Comparison of ENCODE assay signal across 8 mouse cellular contexts in the genomic region with DNA sequence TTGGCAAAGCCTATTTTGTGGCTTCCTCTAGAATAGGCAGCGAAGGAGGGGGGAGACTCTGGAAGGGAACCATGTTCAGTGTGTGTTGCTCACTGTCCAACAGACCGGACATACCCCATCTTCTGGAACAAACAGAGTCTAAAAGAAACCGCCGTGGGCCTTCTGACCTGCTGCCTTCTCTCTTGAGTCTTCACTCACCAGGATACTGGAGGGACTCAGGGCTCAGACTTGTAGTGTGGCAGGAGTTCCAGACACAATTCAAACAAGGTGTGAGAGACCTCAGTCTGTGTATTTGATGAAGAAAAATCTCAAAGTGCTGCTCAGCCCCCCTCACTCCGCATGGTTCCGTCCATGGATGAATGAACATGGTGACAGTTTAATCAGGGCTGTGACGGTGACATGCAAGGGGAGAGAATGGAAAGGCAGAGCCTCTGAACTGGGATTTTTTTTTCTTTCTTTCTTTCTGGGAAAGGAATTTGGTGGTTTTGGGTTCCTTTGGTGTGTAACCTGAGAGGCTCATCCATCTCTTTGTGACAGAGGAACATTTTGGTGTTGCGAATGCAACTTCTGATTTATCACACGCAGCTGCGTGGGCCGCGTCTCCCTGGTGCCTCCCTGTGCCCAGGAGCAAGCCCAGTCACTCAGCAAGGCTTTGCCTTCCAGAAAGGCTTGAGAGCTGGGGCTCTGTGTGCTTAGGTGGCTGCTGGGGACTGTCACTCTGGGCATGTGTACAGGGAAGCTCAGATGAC. TPM values are rescaled to one million over a fixed set of nuclear protein-coding genes. Genes with fewer than 3 reads are reported as not detected.
A peak's percentile ranks its signal among the peaks of the same experiment; 100 is the strongest.
DNase-seq lines count a peak whose midpoint lies in the region; ATAC-seq and TF ChIP-seq lines count a peak whose summit lies in the region.
"Had no signal": no experiment of that assay in that cellular context is flagged by ENCODE, and none has a peak within 500 bp of the region (broad histone marks: within the 10 kb centered on the region; RNA-seq: fewer than 3 reads in every experiment).

No protein-coding gene starts in this region.

- H3K27ac ChIP-seq in lung, embryonic 16.5 days (ENCODE audit: low read length) = peak overlapping the region; percentile 30; the same call in 1 of the 2 replicates
- H3K27ac ChIP-seq in forebrain, embryonic 12.5 days = peak overlapping the region; percentile 75
- H3K27ac ChIP-seq in limb, embryonic 13.5 days = peak overlapping the region; percentile 40
- no peak overlapping the region for H3K27ac ChIP-seq in left cerebral cortex, adult 2 months
- H3K27ac ChIP-seq: liver, embryonic 15.5 days had no signal

- no peak for DNase-seq in lung, postnatal 14 days
- no peak for DNase-seq in right cerebral cortex, postnatal 14 days
- DNase-seq in left cerebral cortex, adult 2 months (ENCODE audit: extremely low spot score in 1 of 2, low spot score in 2 of 2) = no peak
- DNase-seq in right cerebral cortex, adult 18-20 months = no peak

- H3K4me2 ChIP-seq in lung, embryonic 16.5 days (ENCODE audit: low read depth, low read length) = no peak overlapping the region
- peak overlapping the region; percentile 19; the same call in 1 of the 2 replicates for H3K4me2 ChIP-seq in forebrain, embryonic 12.5 days
- no peak overlapping the region; the same call in 1 of the 2 replicates for H3K4me2 ChIP-seq in limb, embryonic 13.5 days (replicated peaks)
- H3K4me2 ChIP-seq: liver, embryonic 15.5 days had no signal

- H3K4me3 ChIP-seq in lung, embryonic 16.5 days (ENCODE audit: low read length) = no peak overlapping the region
- no peak overlapping the region for H3K4me3 ChIP-seq in forebrain, embryonic 12.5 days (replicated peaks)
- no peak overlapping the region for H3K4me3 ChIP-seq in limb, embryonic 13.5 days
- no peak overlapping the region for H3K4me3 ChIP-seq in left cerebral cortex, adult 2 months
- H3K4me3 ChIP-seq: liver, embryonic 15.5 days had no signal

- 0 out of 2 replicates have a peak overlapping the region, but pooled peaks have one; percentile 13 for H3K9ac ChIP-seq in lung, embryonic 16.5 days (ENCODE audit: low read length)
- H3K9ac ChIP-seq in forebrain, embryonic 12.5 days = 0 out of 2 replicates have a peak overlapping the region, but pooled peaks have one; percentile 12
- H3K9ac ChIP-seq in limb, embryonic 13.5 days = no peak overlapping the region
- H3K9ac ChIP-seq: liver, embryonic 15.5 days had no signal

- 31% methylated on average over 12 of the region's 12 CpGs for WGBS in lung, embryonic 16.5 days
- WGBS in forebrain, embryonic 12.5 days = 28% methylated on average over 12 of the region's 12 CpGs
- WGBS in limb, embryonic 13.5 days = 40% methylated on average over 12 of the region's 12 CpGs

- no peak for ATAC-seq in lung, embryonic 16.5 days (ENCODE audit: low read depth)
- ATAC-seq in forebrain, embryonic 12.5 days (ENCODE audit: low FRiP score) = peak; percentile 51; the same call in 1 of the 2 replicates
- peak; percentile 60 for ATAC-seq in limb, embryonic 13.5 days (ENCODE audit: low FRiP score, low read depth)

- no peaks in the 10 kb centered on the region for H3K9me3 ChIP-seq in lung, embryonic 16.5 days (ENCODE audit: control insufficient read depth, low read length)
- no peaks in the 10 kb centered on the region for H3K9me3 ChIP-seq in forebrain, embryonic 12.5 days
- no peaks in the 10 kb centered on the region for H3K9me3 ChIP-seq in limb, embryonic 13.5 days
- H3K9me3 ChIP-seq: liver, embryonic 15.5 days had no signal

- peaks cover 16% of the 10 kb centered on the region for H3K4me1 ChIP-seq in lung, embryonic 16.5 days (replicated peaks; ENCODE audit: control insufficient read depth, insufficient read depth, low read length)
- H3K4me1 ChIP-seq in forebrain, embryonic 12.5 days = peaks cover 42% of the 10 kb centered on the region
- peaks cover 56% of the 10 kb centered on the region for H3K4me1 ChIP-seq in limb, embryonic 13.5 days

- H3K27me3 ChIP-seq in lung, embryonic 16.5 days (ENCODE audit: control insufficient read depth, insufficient read depth, low read depth, low read length) = no peaks in the 10 kb centered on the region
- H3K27me3 ChIP-seq in forebrain, embryonic 12.5 days = no peaks in the 10 kb centered on the region
- no peaks in the 10 kb centered on the region for H3K27me3 ChIP-seq in limb, embryonic 13.5 days
- H3K27me3 ChIP-seq: liver, embryonic 15.5 days had no signal

- intact Hi-C loops in left cerebral cortex, adult 2 months (cut with DNase I) = no loop called here

- peaks cover 2% of the 10 kb centered on the region for H3K36me3 ChIP-seq in lung, embryonic 16.5 days (ENCODE audit: control insufficient read depth, insufficient read depth, low read length)
- peaks cover 8% of the 10 kb centered on the region for H3K36me3 ChIP-seq in forebrain, embryonic 12.5 days (replicated peaks)
- H3K36me3 ChIP-seq in limb, embryonic 13.5 days = peaks cover 23% of the 10 kb centered on the region
- H3K36me3 ChIP-seq: liver, embryonic 15.5 days had no signal

- no peak for TF ChIP-seq CTCF in left cerebral cortex, adult 2 months (IDR thresholded peaks at IDR 0.05)

RNA-seq across cellular contexts. Expression of a gene that starts 21.9 kb away (rescaled TPM):
- polyA plus RNA-seq in lung, embryonic 16.5 days (2015; fragmentation: Nextera tagmentation; extraction: Ambion mirVana) = 16.2 and 16.5 TPM in 2 replicates
- 16.6 and 17.9 TPM in 2 replicates for polyA plus RNA-seq in forebrain, embryonic 12.5 days (2016; fragmentation: Nextera tagmentation; extraction: Ambion mirVana)
- 16.5 and 17.9 TPM in 2 replicates for polyA plus RNA-seq in limb, embryonic 13.5 days (2015; fragmentation: Nextera tagmentation; extraction: Ambion mirVana)
- total RNA-seq in left cerebral cortex, adult 2 months (2021) = 10 to 100 TPM; 14.1 to 27.2 TPM
